Mouse (Mus musculus) neural tube, embryonic 13.5 days (tissue): ENCODE results near the gene Nol3. TPM values are rescaled to one million over a fixed set of nuclear protein-coding genes. Genes with fewer than 3 reads are reported as not detected.
A peak's percentile ranks its signal among the peaks of the same experiment; 100 is the strongest.

Experiments
- ATAC-seq: fragments of 200-750 bp; cut with Nextera tagmentation; 2 replicates; pipeline ENCODE4 v1.8.0; 2017; ENCODE audit warnings: low read depth, mild to moderate bottlenecking, moderate TSS enrichment, moderate library complexity
- H3K27ac ChIP-seq: fragments of 300-500 bp; sonication (generic); replicated peaks from 2 replicates; pipeline ENCODE4 v1.5.1; 2015; ENCODE audit warnings: moderate library complexity, mild to moderate bottlenecking, inconsistent platforms
- H3K27me3 ChIP-seq: fragments of 300-500 bp; sonication (generic); 2 replicates; pipeline ENCODE4 v1.6.1; 2015; ENCODE audit warnings: mild to moderate bottlenecking, inconsistent platforms
- H3K36me3 ChIP-seq: fragments of 300-500 bp; sonication (generic); 2 replicates; pipeline ENCODE4 v1.6.1; 2015; ENCODE audit warnings: mild to moderate bottlenecking, inconsistent platforms
- H3K4me1 ChIP-seq: fragments of 300-500 bp; sonication (generic); replicated peaks from 2 replicates; pipeline ENCODE4 v1.6.1; 2015; ENCODE audit warnings: inconsistent platforms
- H3K4me2 ChIP-seq: fragments of 300-500 bp; sonication (generic); 2 replicates; pipeline ENCODE4 v1.6.1; 2015; ENCODE audit warnings: inconsistent platforms, mild to moderate bottlenecking, moderate library complexity
- H3K4me3 ChIP-seq: fragments of 300-500 bp; sonication (generic); 2 replicates; pipeline ENCODE4 v1.5.1; 2015; ENCODE audit warnings: mild to moderate bottlenecking, inconsistent platforms
- H3K9ac ChIP-seq: fragments of 300-500 bp; sonication (generic); 2 replicates; pipeline ENCODE4 v1.6.1; 2015; ENCODE audit warnings: moderate library complexity, mild to moderate bottlenecking, inconsistent platforms
- H3K9me3 ChIP-seq: fragments of 300-500 bp; sonication (generic); 2 replicates; pipeline ENCODE4 v1.6.1; 2016; ENCODE audit warnings: inconsistent platforms
- WGBS: fragments of 180-500 bp; shearing (Covaris S2); methylation state at CpG from one replicate; pipeline ENCODE4 v1.1.7; 2015; 5-methylcytosine and 5-hydroxymethylcytosine counted together
- polyA plus RNA-seq: library from polyadenylated mRNA; unstranded; fragments of >200 nt; fragmentation: Nextera tagmentation; extraction: Ambion mirVana; gene quantifications from 2 replicates; pipeline ENCODE4 v1.2.1, GENCODE M21; 2015

Nol3 gene
- polyA plus RNA-seq, 1 experiment from 2014 or later, result 6.9 TPM

- no peak overlapping the region for H3K4me3 ChIP-seq
- H3K9me3 ChIP-seq, result no peaks in the 10 kb centered on the region
- H3K4me2 ChIP-seq, result no peak overlapping the region
- peaks cover 7% of the 10 kb centered on the region for H3K27me3 ChIP-seq
- H3K36me3 ChIP-seq, result no peaks in the 10 kb centered on the region
- H3K4me1 ChIP-seq, result peaks cover 40% of the 10 kb centered on the region
- ATAC-seq, result no peak
- H3K27ac ChIP-seq, result no peak overlapping the region
- 86% methylated on average over 7 of the region's 7 CpGs for WGBS
- H3K9ac ChIP-seq, result no peak overlapping the region
These were observed 16.5 kb downstream of the Nol3 start for GRCm38 (mm10) chr8:105292471-105292870.

GRCm38 (mm10) chr8:105293405-105293804 is 17.5 kb downstream of the Nol3 start:
- no peak overlapping the region for H3K9ac ChIP-seq
- no peaks in the 10 kb centered on the region for H3K9me3 ChIP-seq
- ATAC-seq, result no peak
- H3K4me2 ChIP-seq, result no peak overlapping the region
- 65% methylated on average over 19 of the region's 19 CpGs for WGBS
- no peak overlapping the region for H3K4me3 ChIP-seq
- H3K4me1 ChIP-seq, result peaks cover 36% of the 10 kb centered on the region
- H3K27me3 ChIP-seq, result peaks cover 7% of the 10 kb centered on the region
- H3K27ac ChIP-seq, result no peak overlapping the region
- H3K36me3 ChIP-seq, result no peaks in the 10 kb centered on the region

- 70% methylated on average over 9 of the region's 9 CpGs for WGBS
- Histone ChIP-seq H3K4me2 (peak overlapping the region; percentile 25), H3K27me3 (peaks cover 7% of the 10 kb centered on the region), H3K9me3 (no peaks in the 10 kb centered on the region), H3K36me3 (peaks cover 4% of the 10 kb centered on the region), H3K27ac (no peak overlapping the region), H3K4me3 (peak overlapping the region; percentile 12), H3K4me1 (peaks cover 37% of the 10 kb centered on the region), H3K9ac (no peak overlapping the region)
- no peak for ATAC-seq
These were observed 18.8 kb downstream of the Nol3 start for GRCm38 (mm10) chr8:105294776-105295175.

GRCm38 (mm10) chr8:105295256-105295655 is 19.3 kb downstream of the Nol3 start:
- H3K4me2 ChIP-seq, result peak overlapping the region; percentile 25
- H3K9ac ChIP-seq, result 0 out of 2 replicates have a peak overlapping the region, but pooled peaks have one; percentile 22

GRCm38 (mm10) chr8:105295895-105296573 is 20.1 kb downstream of the Nol3 start, which contains the start of gene Exoc3l:
Gene Exoc3l, minus strand, starts transcription at chr8:105296101.
- Histone ChIP-seq H3K4me1 (peaks cover 24% of the 10 kb centered on the region), H3K4me3 (peak within 1 kb of the TSS; percentile 98), H3K9ac (0 out of 2 replicates have a peak within 1 kb of the TSS, but pooled peaks have one; percentile 22), H3K36me3 (peaks cover 17% of the 10 kb centered on the region), H3K9me3 (no peaks in the 10 kb centered on the region), H3K27me3 (peaks cover 7% of the 10 kb centered on the region), H3K27ac (peak within 1 kb of the TSS; percentile 65), H3K4me2 (peak within 1 kb of the TSS; percentile 99)
- WGBS, result 67% methylated on average over 11 of the region's 11 CpGs
- no peak for ATAC-seq

More at GRCm38 (mm10) chr8:105295256-105295655, 19.3 kb downstream of the Nol3 start:
- Histone ChIP-seq H3K4me3 (peak overlapping the region; percentile 12), H3K4me1 (peaks cover 32% of the 10 kb centered on the region), H3K27ac (0 out of 2 replicates have a peak overlapping the region, but pooled peaks have one; percentile 33), H3K27me3 (peaks cover 7% of the 10 kb centered on the region), H3K36me3 (peaks cover 9% of the 10 kb centered on the region), H3K9me3 (no peaks in the 10 kb centered on the region)
- ATAC-seq, result no peak
- 71% methylated on average over 11 of the region's 11 CpGs for WGBS

- H3K9me3 ChIP-seq, result no peaks in the 10 kb centered on the region
- peaks cover 7% of the 10 kb centered on the region for H3K27me3 ChIP-seq
- H3K4me3 ChIP-seq, result peak within 1 kb of the TSS; percentile 98
- peak within 1 kb of the TSS; percentile 96 for H3K9ac ChIP-seq
- WGBS, result under 1% methylated on average over 58 of the region's 58 CpGs
- peaks cover 21% of the 10 kb centered on the region for H3K4me1 ChIP-seq
- peak within 1 kb of the TSS; percentile 99 for H3K4me2 ChIP-seq
- H3K27ac ChIP-seq, result peak within 1 kb of the TSS; percentile 67
- ATAC-seq, result peak; percentile 91
- peaks cover 32% of the 10 kb centered on the region for H3K36me3 ChIP-seq
These were observed 21.7 kb downstream of the Nol3 start, which contains the start of gene E2f4 for GRCm38 (mm10) chr8:105297511-105298192. Gene E2f4, plus strand, starts transcription at chr8:105297663.

- ATAC-seq, result no peak
- peaks cover 4% of the 10 kb centered on the region for H3K27me3 ChIP-seq
- peak overlapping the region; percentile 98 for H3K4me3 ChIP-seq
- peak overlapping the region; percentile 96 for H3K9ac ChIP-seq
- peaks cover 21% of the 10 kb centered on the region for H3K4me1 ChIP-seq
- H3K36me3 ChIP-seq, result peaks cover 41% of the 10 kb centered on the region
- 0 out of 2 replicates have a peak overlapping the region, but pooled peaks have one; percentile 67 for H3K27ac ChIP-seq
- peak overlapping the region; percentile 99 for H3K4me2 ChIP-seq
- 62% methylated on average over 18 of the region's 18 CpGs for WGBS
- no peaks in the 10 kb centered on the region for H3K9me3 ChIP-seq
These were observed 22.7 kb downstream of the Nol3 start for GRCm38 (mm10) chr8:105298351-105299252.

- no peak overlapping the region for H3K4me3 ChIP-seq
- H3K27ac ChIP-seq, result no peak overlapping the region
- H3K9me3 ChIP-seq, result no peaks in the 10 kb centered on the region
- H3K4me1 ChIP-seq, result peaks cover 29% of the 10 kb centered on the region
- peaks cover 55% of the 10 kb centered on the region for H3K36me3 ChIP-seq
- ATAC-seq, result no peak
- no peaks in the 10 kb centered on the region; the same call in 1 of the 2 replicates for H3K27me3 ChIP-seq
- no peak overlapping the region for H3K9ac ChIP-seq
- H3K4me2 ChIP-seq, result no peak overlapping the region
- WGBS, result 93% methylated on average over 8 of the region's 8 CpGs
These were observed 24.0 kb downstream of the Nol3 start for GRCm38 (mm10) chr8:105299962-105300361.

- Histone ChIP-seq H3K27me3 (no peaks in the 10 kb centered on the region), H3K4me1 (peaks cover 31% of the 10 kb centered on the region), H3K27ac (no peak overlapping the region), H3K4me3 (no peak overlapping the region), H3K36me3 (peaks cover 77% of the 10 kb centered on the region), H3K9ac (no peak overlapping the region), H3K9me3 (no peaks in the 10 kb centered on the region), H3K4me2 (no peak overlapping the region)
- no peak for ATAC-seq
- 84% methylated on average over 8 of the region's 8 CpGs for WGBS
These were observed 27.5 kb downstream of the Nol3 start for GRCm38 (mm10) chr8:105303396-105303795.

GRCm38 (mm10) chr8:105303874-105304273 is 27.9 kb downstream of the Nol3 start:
- WGBS, result 83% methylated on average over 9 of the region's 9 CpGs
- H3K36me3 ChIP-seq, result peaks cover 82% of the 10 kb centered on the region
- no peak overlapping the region for H3K4me3 ChIP-seq
- H3K4me2 ChIP-seq, result no peak overlapping the region
- H3K27ac ChIP-seq, result 0 out of 2 replicates have a peak overlapping the region, but pooled peaks have one; percentile 34
- H3K9ac ChIP-seq, result no peak overlapping the region
- no peaks in the 10 kb centered on the region for H3K9me3 ChIP-seq
- ATAC-seq, result no peak
- peaks cover 26% of the 10 kb centered on the region for H3K4me1 ChIP-seq
- no peaks in the 10 kb centered on the region for H3K27me3 ChIP-seq

GRCm38 (mm10) chr8:105304325-105305210 is 28.6 kb downstream of the Nol3 start:
- WGBS, result 66% methylated on average over 9 of the region's 9 CpGs
- Histone ChIP-seq H3K9me3 (no peaks in the 10 kb centered on the region), H3K9ac (no peak overlapping the region), H3K4me3 (no peak overlapping the region), H3K4me2 (no peak overlapping the region), H3K4me1 (peaks cover 22% of the 10 kb centered on the region), H3K27ac (peak overlapping the region; percentile 34), H3K27me3 (no peaks in the 10 kb centered on the region), H3K36me3 (peaks cover 87% of the 10 kb centered on the region)
- ATAC-seq, result peak; percentile 24; the same call in 1 of the 2 replicates
